Mouse (Mus musculus) cerebellum, adult 9-10 months (tissue): ENCODE results near the gene Snrpb2.
A peak's percentile ranks its signal among the peaks of the same experiment; 100 is the strongest.

Source experiments
- DNase-seq: peaks from one replicate; pipeline ENCODE4 v3.0.0; 2022

The Snrpb2 gene

DNA sequence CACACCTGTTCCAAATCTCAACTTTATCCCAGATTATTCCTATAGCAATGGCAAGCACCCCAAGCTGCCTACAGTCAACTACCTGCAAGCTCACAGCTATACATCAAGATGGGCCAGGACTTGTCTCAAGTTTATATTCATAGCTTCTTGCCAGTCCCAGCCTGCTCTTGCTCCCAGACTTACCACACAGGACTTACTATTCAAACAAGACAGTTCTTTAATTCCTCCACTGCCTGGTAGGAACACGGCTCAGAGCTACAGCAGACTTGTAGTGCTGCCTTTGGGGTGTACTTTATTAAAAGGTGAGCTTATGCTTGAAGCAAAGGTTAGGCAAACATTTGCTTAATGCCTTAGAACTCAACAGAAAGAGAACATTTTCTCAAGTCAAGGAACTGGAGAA, 34.3 kb downstream of the Snrpb2 start:
- DNase-seq, result no peak

DNA sequence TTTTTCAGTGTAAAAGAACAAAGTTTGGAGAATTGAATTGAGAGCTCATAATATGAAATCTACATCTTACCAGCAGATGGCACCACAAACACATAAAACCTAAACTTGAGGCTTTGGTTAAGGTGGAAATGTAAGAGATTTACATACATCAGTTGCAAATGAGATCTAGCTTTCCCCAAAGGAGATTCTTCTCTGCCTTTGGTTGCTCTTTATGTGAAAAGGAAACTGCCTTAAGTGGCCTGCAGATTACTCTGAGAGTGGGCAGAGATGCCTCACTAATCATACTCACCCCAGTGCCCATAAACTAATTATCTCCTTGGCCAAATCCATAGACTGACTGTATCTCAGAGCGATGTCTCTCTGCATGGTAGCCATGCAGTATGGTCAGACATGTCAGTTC, 51.0 kb downstream of the Snrpb2 start:
- DNase-seq, result peak; percentile 81

DNA sequence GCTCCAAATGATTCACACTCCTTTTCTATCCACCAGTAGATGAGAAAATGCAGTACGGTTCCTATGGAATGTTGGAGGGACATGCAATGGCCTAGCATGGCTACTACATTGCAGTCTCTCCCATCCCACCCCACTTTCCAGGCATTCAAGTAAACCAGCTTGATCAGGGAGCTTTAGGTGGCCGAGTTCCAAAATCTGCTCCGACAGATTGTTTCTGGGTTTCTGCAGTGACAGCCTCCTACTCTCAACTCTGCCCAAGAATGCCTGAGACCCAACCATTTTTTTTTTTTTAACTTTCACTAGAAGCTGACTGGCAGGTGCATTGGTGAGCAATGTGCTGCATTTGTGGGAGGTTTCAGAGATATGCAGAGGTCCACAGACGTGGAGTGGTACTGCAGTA, 51.9 kb downstream of the Snrpb2 start:
- DNase-seq, result peak; percentile 66

DNA sequence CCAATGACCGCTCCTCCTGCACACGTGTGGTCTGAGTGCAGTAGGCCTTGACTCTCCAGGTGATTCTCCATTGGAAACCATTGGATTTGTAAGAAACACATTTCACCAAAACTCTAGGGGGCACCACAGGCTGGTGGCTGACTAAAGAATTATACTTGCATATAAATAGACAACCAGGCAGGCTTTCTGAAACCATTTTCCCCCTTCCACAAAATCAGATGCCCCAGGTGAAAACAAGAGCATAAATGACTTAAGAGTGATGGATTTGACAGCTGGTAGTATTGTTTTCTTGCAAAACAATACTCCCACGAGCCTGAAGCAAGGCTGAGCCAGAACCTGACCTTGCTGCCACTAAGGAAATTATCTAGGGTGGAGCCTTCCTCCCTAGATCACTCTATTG, 54.6 kb downstream of the Snrpb2 start:
- peak; percentile 56 for DNase-seq

DNA sequence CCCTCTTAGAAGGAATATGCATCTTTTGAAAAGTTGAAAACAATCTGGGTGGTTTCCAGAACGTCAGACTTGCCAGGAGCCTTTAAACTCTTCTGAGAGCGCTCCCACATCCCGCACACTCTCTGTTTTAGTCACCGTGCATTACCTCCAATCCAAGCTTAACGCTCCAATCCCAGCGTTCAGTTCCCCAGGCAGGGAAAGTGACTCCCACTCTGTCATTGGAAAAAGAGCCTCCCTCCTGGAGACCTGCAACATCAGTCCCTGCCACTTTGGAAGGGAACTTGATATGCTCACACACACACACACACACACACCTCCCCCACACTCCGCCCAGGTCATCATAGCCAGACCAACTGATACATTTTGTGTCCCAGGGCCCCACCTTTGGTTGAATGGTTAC, 55.4 kb downstream of the Snrpb2 start:
- DNase-seq, result no peak
